Mouse (Mus musculus) kidney, adult 10 weeks (tissue): Measurements from ENCODE around the gene Invs. TPM values are rescaled to one million over a fixed set of nuclear protein-coding genes. Genes with fewer than 3 reads are reported as not detected.

Source experiments
- polyA plus RNA-seq: library from polyadenylated mRNA; stranded (reverse); fragments of 350-450 nt; fragmentation: Illumina TruSeq; extraction: RNeasy Lipid Tissue Mini Kit (QIAGEN cat#74804); gene quantifications from one replicate; pipeline ENCODE4 v1.2.3, GENCODE M21; 2014; ENCODE audit warnings: low read depth, low replicate concordance

Invs gene
- polyA plus RNA-seq = 10.4 TPM

DNA sequence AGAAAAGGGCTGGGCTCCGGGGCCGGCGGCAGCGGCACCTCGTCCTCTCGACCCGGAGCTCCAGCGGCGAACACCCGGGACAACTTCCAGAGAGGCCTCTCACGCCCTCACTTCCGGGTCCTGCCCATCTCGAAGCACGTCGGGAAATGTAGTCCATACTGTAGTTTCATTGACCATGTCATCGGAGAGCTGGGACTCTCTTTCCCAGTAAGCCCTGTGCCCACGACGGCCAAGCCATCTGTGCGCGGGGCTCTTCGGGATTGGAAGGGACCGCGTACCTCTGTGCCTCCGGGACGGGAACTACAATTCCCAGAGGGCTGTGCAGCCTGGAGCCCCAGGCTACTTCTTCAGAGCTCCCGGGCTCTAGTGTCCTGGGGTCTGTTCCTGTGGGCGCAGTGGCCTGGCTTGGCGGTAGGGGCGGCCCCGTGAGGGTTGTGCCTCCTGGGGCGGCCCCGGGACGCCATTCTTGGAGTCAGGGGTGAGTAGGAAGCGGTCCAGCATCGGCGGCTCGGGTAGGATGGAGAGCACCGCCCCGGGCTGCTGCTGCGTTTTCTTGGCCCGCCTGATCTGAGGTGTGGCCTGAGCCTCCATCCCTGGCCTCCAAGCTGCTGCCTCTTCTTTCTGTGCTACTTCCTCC lies at the start of gene Invs, which contains the start of gene Erp44:
Invs (plus strand) TSS at position 263 of the 637 bp plus-strand sequence.
Erp44 (minus strand) TSS at position 61 of the 637 bp plus-strand sequence.

DNA sequence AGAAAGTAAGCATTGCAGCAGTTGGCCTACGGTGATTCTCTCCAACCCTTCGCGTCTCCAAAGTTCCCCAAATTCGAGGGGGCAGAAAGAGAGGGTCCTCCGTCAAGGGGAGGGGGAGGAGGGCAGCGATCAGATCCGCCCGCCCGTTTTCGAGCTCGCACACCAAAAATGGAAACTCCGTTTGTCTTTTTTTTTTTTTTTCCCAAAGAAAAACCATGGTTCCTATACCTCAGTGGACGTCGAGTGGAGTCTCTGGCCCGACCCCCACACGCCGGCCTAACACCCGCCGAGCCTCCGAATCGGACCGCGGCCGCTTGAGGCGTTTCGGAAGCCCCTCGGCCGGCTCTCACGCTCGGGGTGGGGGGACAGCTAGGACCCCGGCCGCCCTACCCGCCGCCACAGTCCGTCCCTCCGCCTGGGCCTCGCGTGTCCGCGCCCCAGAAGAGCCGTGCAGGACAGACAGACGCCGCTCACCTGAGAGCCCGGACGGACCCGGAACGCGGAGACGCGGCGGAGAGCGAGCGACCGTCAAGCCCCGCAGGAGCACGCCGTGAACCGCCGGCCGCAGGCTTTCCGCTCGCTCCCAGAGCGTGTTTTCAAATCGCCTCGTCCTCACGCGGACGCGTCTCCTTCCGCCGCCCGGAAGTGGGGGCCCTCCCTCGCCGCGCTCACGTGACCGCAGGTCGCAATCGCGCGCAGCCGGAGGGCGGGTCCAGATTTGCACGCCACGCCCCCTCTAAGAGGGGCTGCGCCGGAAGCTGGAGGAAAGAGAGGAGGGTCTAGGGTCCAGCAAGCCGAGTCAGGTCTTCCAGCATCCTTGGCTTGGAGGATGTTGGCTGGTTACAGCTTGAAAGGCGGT lies 193.5 kb downstream of the Invs start, which contains the start of gene Tex10:
Tex10 (minus strand) TSS at position 668 of the 859 bp plus-strand sequence.

Other genes starting within 250 kb of the Invs start
- gene Nr4a3, start 234.6 kb upstream of the Invs start, polyA plus RNA-seq = 0.32 TPM
- gene Stx17, start 154.8 kb upstream of the Invs start, polyA plus RNA-seq = 18.6 TPM
- gene Erp44, start 202 bp upstream of the Invs start, polyA plus RNA-seq = 178 TPM
- 21.9 TPM for gene Tex10, start 193.7 kb downstream of the Invs start, polyA plus RNA-seq